In the genomic region with DNA sequence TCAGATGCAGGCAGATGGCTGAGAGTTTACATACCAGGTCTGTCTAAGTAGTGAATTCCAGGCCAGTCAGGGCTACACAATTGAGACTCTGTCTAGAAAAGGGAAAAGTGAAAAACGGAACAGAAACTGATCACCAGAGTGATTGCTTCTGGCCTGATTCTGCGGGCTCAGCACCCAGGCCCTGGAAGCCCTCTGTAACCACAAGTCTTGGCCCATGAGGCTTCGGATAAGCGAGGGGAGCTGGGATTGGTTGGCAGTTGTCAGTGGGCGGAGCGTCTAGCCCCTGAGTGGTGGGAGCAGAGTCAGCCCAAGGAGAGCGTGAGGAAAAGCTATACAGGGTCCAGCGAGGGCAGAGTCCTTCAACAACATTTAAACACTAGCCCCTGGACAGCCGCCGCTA, we compare ENCODE assay signal across 7 mouse cellular contexts. TPM values are rescaled to one million over a fixed set of nuclear protein-coding genes. Genes with fewer than 3 reads are reported as not detected.
DNase-seq lines count a peak whose midpoint lies in the region; ATAC-seq and TF ChIP-seq lines count a peak whose summit lies in the region.

No protein-coding gene starts in this region.

- TF ChIP-seq POLR2A in thymus, adult 2 months (IDR thresholded peaks at IDR 0.05; ENCODE audit: control insufficient read depth, extremely low read depth, insufficient read depth, low read length, poor library complexity), result no peak

- TF ChIP-seq EP300 in liver, postnatal 0 days (IDR thresholded peaks at IDR 0.05; ENCODE audit: low read depth), result no peak

- no peak overlapping the region for H3K27ac ChIP-seq in forebrain, embryonic 14.5 days (ENCODE audit: low read depth, low read length)
- peak overlapping the region; percentile 73 for H3K27ac ChIP-seq in liver, postnatal 0 days (ENCODE audit: low read depth)
- H3K27ac ChIP-seq in thymus, adult 2 months (ENCODE audit: control insufficient read depth, insufficient read depth, low read length), result no peak overlapping the region

- peak; percentile 69 to 70 for DNase-seq in spleen, postnatal 36 days (ENCODE audit: low spot score in 2 of 2)
- no peak for DNase-seq in spleen, postnatal 14 days (ENCODE audit: low spot score in 2 of 2)
- DNase-seq in forebrain, embryonic 14.5 days (ENCODE audit: low spot score), result peak; percentile 29
- peak; percentile 66 for DNase-seq in liver, postnatal 0 days
- no peak for DNase-seq in frontal cortex, adult 2 months (ENCODE audit: extremely low spot score in 1 of 2, low spot score in 1 of 2)
- DNase-seq in thymus, adult 2 months, result no peak

- H3K4me2 ChIP-seq in forebrain, embryonic 14.5 days (ENCODE audit: low read length), result 0 out of 2 replicates have a peak overlapping the region, but pooled peaks have one; percentile 8
- peak overlapping the region; percentile 58 for H3K4me2 ChIP-seq in liver, postnatal 0 days (ENCODE audit: low read depth, low read length)

- H3K27me3 ChIP-seq in forebrain, embryonic 14.5 days (replicated peaks; ENCODE audit: control insufficient read depth, insufficient read depth, low read length), result no peaks in the 10 kb centered on the region
- H3K27me3 ChIP-seq in liver, postnatal 0 days (ENCODE audit: insufficient read depth, low read length), result peaks cover 6% of the 10 kb centered on the region; the same call in 1 of the 2 replicates
- no peaks in the 10 kb centered on the region for H3K27me3 ChIP-seq in thymus, adult 2 months (ENCODE audit: control insufficient read depth, insufficient read depth, low read length)

- no peak overlapping the region for H3K9ac ChIP-seq in forebrain, embryonic 14.5 days (ENCODE audit: low read length)
- H3K9ac ChIP-seq in liver, postnatal 0 days (replicated peaks), result no peak overlapping the region

- 8% methylated on average over 10 of the region's 10 CpGs for WGBS in forebrain, embryonic 14.5 days
- 3% methylated on average over 10 of the region's 10 CpGs for WGBS in liver, postnatal 0 days (ENCODE audit: insufficient replicate concordance)
- WGBS in thymus, adult 2 months, result 11% methylated on average over 10 of the region's 10 CpGs

- 0 out of 2 replicates have a peak, but pooled peaks have one; percentile 42 for ATAC-seq in forebrain, embryonic 14.5 days
- ATAC-seq in liver, postnatal 0 days, result peak; percentile 60
- ATAC-seq in activated CD4-positive, CD25-positive, alpha-beta regulatory T cell, adult 4 months, result no peak

- H3K36me3 ChIP-seq in forebrain, embryonic 14.5 days (ENCODE audit: control insufficient read depth, insufficient read depth, low read length), result no peaks in the 10 kb centered on the region
- no peaks in the 10 kb centered on the region for H3K36me3 ChIP-seq in liver, postnatal 0 days (replicated peaks; ENCODE audit: insufficient read depth, low read length)
- H3K36me3 ChIP-seq in thymus, adult 2 months (ENCODE audit: control insufficient read depth, insufficient read depth, low read length), result no peaks in the 10 kb centered on the region

- H3K4me1 ChIP-seq in forebrain, embryonic 14.5 days (ENCODE audit: control insufficient read depth, insufficient read depth, low read length), result no peaks in the 10 kb centered on the region
- peaks cover 24% of the 10 kb centered on the region for H3K4me1 ChIP-seq in liver, postnatal 0 days (ENCODE audit: insufficient read depth)
- H3K4me1 ChIP-seq in thymus, adult 2 months (replicated peaks; ENCODE audit: control insufficient read depth, insufficient read depth, low read length), result peaks cover 18% of the 10 kb centered on the region

- H3K4me3 ChIP-seq in forebrain, embryonic 14.5 days (ENCODE audit: low read depth, low read length), result no peak overlapping the region
- H3K4me3 ChIP-seq in liver, postnatal 0 days (ENCODE audit: low read depth, low read length), result peak overlapping the region; percentile 13; the same call in 1 of the 2 replicates
- no peak overlapping the region for H3K4me3 ChIP-seq in thymus, adult 2 months (ENCODE audit: control insufficient read depth, insufficient read depth, low read length)

- H3K9me3 ChIP-seq in forebrain, embryonic 14.5 days (replicated peaks; ENCODE audit: control insufficient read depth, low read length), result no peaks in the 10 kb centered on the region
- no peaks in the 10 kb centered on the region for H3K9me3 ChIP-seq in liver, postnatal 0 days (ENCODE audit: low read length)

- TF ChIP-seq CTCF in liver, postnatal 0 days (IDR thresholded peaks at IDR 0.05; ENCODE audit: low read depth), result no peak
- TF ChIP-seq CTCF in thymus, adult 2 months (IDR thresholded peaks at IDR 0.05; ENCODE audit: borderline replicate concordance, control insufficient read depth, extremely low read depth, insufficient read depth, low read length, poor library complexity), result no peak

RNA-seq across cellular contexts. Expression of gene Crybb1, which starts 9.9 kb away (rescaled TPM):
- polyA plus RNA-seq in forebrain, embryonic 14.5 days (2014; fragmentation: Nextera tagmentation; extraction: Ambion mirVana), result 2.5 and 4.6 TPM in 2 replicates
- polyA plus RNA-seq in liver, postnatal 0 days (2015; fragmentation: Nextera tagmentation; extraction: Ambion mirVana), result 0.33 TPM in 1 of 2 replicates, not detected in the other
- not detected for polyA plus RNA-seq in activated CD4-positive, CD25-positive, alpha-beta regulatory T cell, adult 4 months (2017; shearing (Covaris generic))
- 6.6 and 7.2 TPM in 2 replicates for polyA plus RNA-seq in frontal cortex, adult 2 months (2012; rRNA removed)
- 0.15 and 0.40 TPM in 2 replicates for polyA plus RNA-seq in thymus, adult 2 months (2012; rRNA removed)

RNA-seq across cellular contexts. Expression of gene Tpst2, which starts 11.0 kb away (rescaled TPM):
- 29.5 and 30.6 TPM in 2 replicates for polyA plus RNA-seq in forebrain, embryonic 14.5 days (2014; fragmentation: Nextera tagmentation; extraction: Ambion mirVana)
- polyA plus RNA-seq in liver, postnatal 0 days (2015; fragmentation: Nextera tagmentation; extraction: Ambion mirVana), result 34.5 and 36.2 TPM in 2 replicates
- polyA plus RNA-seq in activated CD4-positive, CD25-positive, alpha-beta regulatory T cell, adult 4 months (2017; shearing (Covaris generic)), result 10 to 100 TPM; 75.0 to 86.1 TPM
- 36.6 and 40.7 TPM in 2 replicates for polyA plus RNA-seq in frontal cortex, adult 2 months (2012; rRNA removed)
- polyA plus RNA-seq in thymus, adult 2 months (2012; rRNA removed), result 62.7 and 63.5 TPM in 2 replicates

RNA-seq across cellular contexts. Expression of gene Cryba4, which starts 13.2 kb away (rescaled TPM):
- 1.4 and 2.2 TPM in 2 replicates for polyA plus RNA-seq in forebrain, embryonic 14.5 days (2014; fragmentation: Nextera tagmentation; extraction: Ambion mirVana)
- 0.59 and 0.86 TPM in 2 replicates for polyA plus RNA-seq in liver, postnatal 0 days (2015; fragmentation: Nextera tagmentation; extraction: Ambion mirVana)
- polyA plus RNA-seq in activated CD4-positive, CD25-positive, alpha-beta regulatory T cell, adult 4 months (2017; shearing (Covaris generic)), result not detected
- 1.4 and 1.9 TPM in 2 replicates for polyA plus RNA-seq in frontal cortex, adult 2 months (2012; rRNA removed)
- 0.41 and 3.1 TPM in 2 replicates for polyA plus RNA-seq in thymus, adult 2 months (2012; rRNA removed)

Comparison
In these comparisons a context has a peak if more than half of its experiments do, and no peak if none do; other contexts are left out.
1. DNase-seq: peak in spleen, postnatal 36 days (2 of 2), forebrain, embryonic 14.5 days (single experiment) and liver, postnatal 0 days (single experiment); none in spleen, postnatal 14 days (0 of 2), frontal cortex, adult 2 months (0 of 2) and thymus, adult 2 months (single experiment).